Mouse (Mus musculus): Measurements from ENCODE around the gene Cacnb3.

DNA sequence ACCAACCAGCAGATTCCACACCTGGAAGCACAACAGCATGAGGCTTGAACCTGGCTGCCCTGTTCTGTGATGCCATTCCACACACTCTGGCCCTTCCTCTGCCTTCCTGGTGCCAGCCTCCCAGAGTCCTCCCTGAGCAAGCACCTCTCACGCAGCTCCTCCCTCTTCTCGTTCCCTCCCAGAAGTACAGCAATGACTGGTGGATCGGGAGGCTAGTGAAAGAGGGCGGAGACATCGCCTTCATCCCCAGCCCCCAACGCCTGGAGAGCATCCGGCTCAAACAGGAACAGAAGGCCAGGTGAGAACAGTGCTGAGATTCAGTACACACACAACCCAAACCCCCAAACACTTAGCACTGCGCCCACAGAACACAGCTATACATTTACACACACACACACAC is 9.5 kb downstream of the Cacnb3 start:
- no peak for TF ChIP-seq CTCF (IDR thresholded peaks at IDR 0.05)
- TF ChIP-seq EP300 (IDR thresholded peaks at IDR 0.05): no peak

Measured in lung, postnatal 0 days (tissue).